Mouse (Mus musculus) left cerebral cortex, postnatal 36 days (tissue): ENCODE data around the gene Gprasp1. TPM values are rescaled to one million over a fixed set of nuclear protein-coding genes. Genes with fewer than 3 reads are reported as not detected.
"Not testable (repeated sequence)": the region's sequence is repeated elsewhere in the genome, so short reads cannot be mapped to it uniquely, and the experiment has no call there.

Experiments
- DNase-seq, 2 experiments: peaks; one replicate each; pipeline ENCODE4 v3.0.0; 2021 to 2022; ENCODE audit warnings: low spot score in 2 of 2, mixed read lengths in 1 of 2
- intact Hi-C: fragments of 180-260 bp; cut with DNase I; formaldehyde crosslinking; loops from one replicate; pipeline ENCODE4 v1.15.1; 2025
- microRNA-seq: library from miRNA; unstranded; fragments of <30 nt; microRNA quantifications from one replicate; pipeline ENCODE4 v1.2.0, GENCODE M21; 2022
- total RNA-seq, 2 experiments: library from RNA; stranded (reverse); gene quantifications; 2 replicates each; pipeline ENCODE4 v1.2.3; 2021

Gene Gprasp1
- total RNA-seq, 2 experiments from 2014 or later = 309 to 361 TPM

- intact Hi-C loops = loop anchor here (5.0 kb wide), 1 partner anchor 157 kb away; no protein-coding TSS in a partner anchor
- DNase-seq = no peak
These were observed 63.2 kb downstream of the Gprasp1 start for GRCm38 (mm10) chrX:135805780-135806179.

- DNase-seq, intact Hi-C loops: not testable (repeated sequence)
These were observed 93.4 kb downstream of the Gprasp1 start for GRCm38 (mm10) chrX:135835896-135836295.

GRCm38 (mm10) chrX:135837896-135838295, 95.4 kb downstream of the Gprasp1 start:
- no peak for DNase-seq
- intact Hi-C loops = no loop called here

- DNase-seq = peak; percentile 57 to 72
- intact Hi-C loops = not testable (repeated sequence)
These were observed 96.2 kb downstream of the Gprasp1 start, which contains the start of gene Gprasp2 for GRCm38 (mm10) chrX:135838521-135839360. Gene Gprasp2, plus strand, starts transcription at chrX:135839034.

GRCm38 (mm10) chrX:135839397-135840391, 97.2 kb downstream of the Gprasp1 start:
- peak; percentile 13 to 32 for DNase-seq
- intact Hi-C loops = loop anchor here (5.0 kb wide), 1 partner anchor 37 kb away; no protein-coding TSS in a partner anchor

Small RNA genes within 50 kb of the gene (microRNA-seq; reads per million reads assigned to microRNA genes)
- gene Mir1970 (not detected), gene Mir7646 (not detected)

Other genes starting within 250 kb of the Gprasp1 start
- not detected for gene AV320801, start 248.1 kb upstream of the Gprasp1 start, total RNA-seq
- gene Nxf7, start 144.0 kb upstream of the Gprasp1 start, total RNA-seq = 1 to 10 TPM; 4.1 to 4.4 TPM
- not detected for gene Prame, start 115.0 kb upstream of the Gprasp1 start, total RNA-seq
- not detected for gene Tcp11x2, start 48.9 kb upstream of the Gprasp1 start, total RNA-seq
- not detected for gene Tmsb15a, start 17.5 kb upstream of the Gprasp1 start, total RNA-seq
- 10 to 100 TPM; 32.4 to 37.3 TPM for gene Armcx5, start within 50 bp of the Gprasp1 start, total RNA-seq
- gene Bhlhb9, start 54.9 kb downstream of the Gprasp1 start, total RNA-seq = 10 to 100 TPM; 56.2 to 75.5 TPM
- 100 to 1,000 TPM; 161 to 199 TPM for gene Gprasp2, start 96.3 kb downstream of the Gprasp1 start, total RNA-seq